Mouse (Mus musculus): ENCODE measurements around the gene Prpf39. TPM values are rescaled to one million over a fixed set of nuclear protein-coding genes. Genes with fewer than 3 reads are reported as not detected.

Gene Prpf39
- total RNA-seq, 1 experiment from 2014 or later: 93.6 TPM

GRCm38 (mm10) chr12:65112811-65113210, 76.7 kb downstream of the Prpf39 start:
- ATAC-seq (replicated peaks; ENCODE audit: low read depth, poor library complexity, severe bottlenecking): no peak

Other genes starting within 250 kb of the Prpf39 start
- gene Gm527, start 118.4 kb upstream of the Prpf39 start, total RNA-seq (2017): 1.5 and 2.2 TPM in 2 replicates
- gene Klhl28, start 70.8 kb upstream of the Prpf39 start, total RNA-seq (2017): 12.1 and 18.8 TPM in 2 replicates
- gene Togaram1, start 70.5 kb upstream of the Prpf39 start, total RNA-seq (2017): 53.5 and 60.8 TPM in 2 replicates
- 283 and 288 TPM in 2 replicates for gene Fkbp3, start 37.7 kb downstream of the Prpf39 start, total RNA-seq (2017)
- 37.3 and 81.3 TPM in 2 replicates for gene Fancm, start 39.3 kb downstream of the Prpf39 start, total RNA-seq (2017)
- 72.2 and 75.8 TPM in 2 replicates for gene Mis18bp1, start 136.3 kb downstream of the Prpf39 start, total RNA-seq (2017)
- not detected in 2 replicates for gene Wdr20rt, start 189.2 kb downstream of the Prpf39 start, total RNA-seq (2017)

All from common myeloid progenitor, adult 5-6 weeks (primary cell).